Mouse (Mus musculus) kidney, postnatal 10 days (tissue): Measurements from ENCODE around the gene Dnah14.

Experiments
- DNase-seq: peaks from one replicate; pipeline ENCODE4 v3.0.0; 2021; ENCODE audit warnings: mixed read lengths

The Dnah14 gene

GRCm38 (mm10) chr1:181793541-181793940 lies 217.2 kb downstream of the Dnah14 start:
- DNase-seq = peak; percentile 73

DNA sequence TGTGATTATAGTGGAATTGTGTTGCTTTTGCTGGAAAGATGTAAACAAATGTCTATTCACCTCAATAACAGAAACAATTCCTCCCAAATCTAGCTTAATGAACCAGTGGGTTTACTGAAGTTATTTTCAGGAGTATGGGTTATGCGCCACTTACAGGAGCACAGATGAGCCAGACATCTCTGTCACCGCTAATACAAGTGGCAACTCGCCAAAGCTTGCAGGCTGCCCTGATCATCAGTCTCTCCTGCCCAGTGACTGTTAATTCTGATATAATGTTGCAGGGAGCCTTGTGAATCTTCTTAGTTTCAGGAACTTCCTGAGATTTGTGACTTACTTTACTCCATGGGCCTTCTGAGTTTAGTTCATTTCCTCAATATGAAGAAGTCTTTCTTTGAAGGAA lies 223.6 kb downstream of the Dnah14 start:
- no peak for DNase-seq

- DNase-seq = no peak
Observed at GRCm38 (mm10) chr1:181800667-181801066, 224.3 kb downstream of the Dnah14 start.

DNA sequence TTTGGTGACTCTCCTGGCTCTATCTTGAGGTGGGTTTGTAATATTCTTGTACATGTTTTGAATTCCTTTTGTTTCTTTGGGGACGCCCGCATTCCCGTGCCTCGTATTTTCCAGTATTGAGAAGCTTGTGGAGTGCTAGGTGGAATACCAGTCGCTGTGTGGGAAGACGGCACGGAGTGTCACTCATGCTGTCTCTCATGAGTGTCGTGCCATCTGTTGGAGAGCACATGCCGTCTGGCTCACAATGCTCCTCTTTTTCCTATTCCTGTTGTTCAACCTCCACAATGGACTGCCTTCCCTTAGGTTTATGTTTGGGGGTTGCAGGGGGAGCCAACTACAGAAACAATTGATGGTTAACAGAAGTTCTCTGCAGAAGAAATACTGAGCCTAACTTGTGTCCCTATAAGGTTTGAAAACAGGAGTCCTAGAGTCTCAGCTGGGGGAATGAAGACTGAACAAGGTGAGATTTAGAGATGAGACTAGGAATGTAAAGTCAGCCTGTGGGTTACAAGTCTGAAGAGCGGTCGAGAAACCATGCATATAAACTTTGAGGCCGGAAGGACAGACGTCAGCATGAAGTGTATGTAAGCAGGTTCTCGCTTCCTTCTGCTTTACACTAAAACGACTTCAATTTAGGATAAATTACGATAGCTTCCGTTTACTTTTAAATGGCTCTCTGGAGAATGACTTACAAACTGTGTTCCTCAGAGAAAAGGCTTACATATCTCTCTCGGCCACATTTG lies 235.3 kb downstream of the Dnah14 start:
- no peak for DNase-seq

DNA sequence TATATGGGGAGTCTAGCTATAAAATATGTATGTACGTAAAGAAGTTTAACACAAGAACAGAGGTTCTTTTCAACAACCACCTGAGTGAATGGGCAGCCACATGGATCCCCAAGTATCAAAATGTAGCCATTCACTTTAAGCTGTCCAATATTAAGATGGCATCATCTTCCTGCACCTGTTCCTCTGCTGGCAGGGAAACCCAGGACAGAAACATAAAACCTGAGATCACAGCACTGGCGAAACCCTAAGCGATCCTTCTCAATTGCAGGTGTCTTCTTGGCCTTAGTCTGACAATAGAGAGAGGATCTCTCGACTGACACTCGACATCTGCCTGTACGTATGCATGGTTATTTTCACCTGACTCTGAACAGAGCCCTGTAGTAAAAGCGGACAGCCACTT lies 250.4 kb downstream of the Dnah14 start:
- no peak for DNase-seq

DNA sequence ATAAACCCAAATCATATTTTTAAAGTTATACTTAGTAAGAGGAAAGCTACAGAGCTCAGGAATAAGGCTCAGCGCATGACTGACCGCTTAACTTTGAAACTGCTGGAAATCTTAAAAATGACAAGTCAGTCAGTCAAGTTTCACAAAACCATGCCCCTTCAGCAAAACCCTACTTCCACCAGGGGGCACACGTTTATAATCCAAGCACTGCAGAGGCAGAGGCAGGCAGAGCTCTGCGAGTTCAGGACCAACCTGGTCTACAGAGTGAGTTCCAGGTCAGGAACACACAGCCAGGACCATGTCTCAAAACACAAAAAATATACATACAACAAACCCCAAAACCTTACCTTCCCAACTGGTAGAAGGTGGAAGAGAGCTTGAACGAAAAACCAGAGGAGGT lies 252.0 kb downstream of the Dnah14 start:
- peak; percentile 46 for DNase-seq

GRCm38 (mm10) chr1:181832720-181833119 lies 256.4 kb downstream of the Dnah14 start:
- no peak for DNase-seq

GRCm38 (mm10) chr1:181833143-181833542 lies 256.8 kb downstream of the Dnah14 start:
- DNase-seq = no peak

GRCm38 (mm10) chr1:181838111-181838510 lies 261.8 kb downstream of the Dnah14 start:
- DNase-seq = no peak

- DNase-seq = no peak
Observed at GRCm38 (mm10) chr1:181839746-181840366, 263.5 kb downstream of the Dnah14 start.

DNA sequence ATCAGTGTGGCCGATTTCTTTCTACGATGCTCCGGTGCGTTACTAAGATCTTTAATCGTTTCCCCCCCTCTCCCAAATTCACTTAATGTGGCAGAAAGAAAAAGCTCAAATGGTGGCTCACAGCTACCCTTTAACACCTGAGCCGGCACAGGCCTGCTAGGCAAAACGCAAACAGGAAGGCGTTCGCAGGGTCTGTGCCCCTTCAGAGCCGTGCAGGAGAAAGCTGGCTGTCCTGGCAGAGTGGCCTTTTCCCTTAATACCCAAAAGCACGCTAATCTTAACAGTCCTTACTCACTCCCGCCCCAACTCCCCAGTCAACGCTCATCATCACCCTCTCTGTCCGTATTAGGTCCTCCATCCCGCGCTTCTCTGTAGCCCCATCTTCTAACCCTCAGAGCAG lies 265.0 kb downstream of the Dnah14 start:
- DNase-seq = no peak

DNA sequence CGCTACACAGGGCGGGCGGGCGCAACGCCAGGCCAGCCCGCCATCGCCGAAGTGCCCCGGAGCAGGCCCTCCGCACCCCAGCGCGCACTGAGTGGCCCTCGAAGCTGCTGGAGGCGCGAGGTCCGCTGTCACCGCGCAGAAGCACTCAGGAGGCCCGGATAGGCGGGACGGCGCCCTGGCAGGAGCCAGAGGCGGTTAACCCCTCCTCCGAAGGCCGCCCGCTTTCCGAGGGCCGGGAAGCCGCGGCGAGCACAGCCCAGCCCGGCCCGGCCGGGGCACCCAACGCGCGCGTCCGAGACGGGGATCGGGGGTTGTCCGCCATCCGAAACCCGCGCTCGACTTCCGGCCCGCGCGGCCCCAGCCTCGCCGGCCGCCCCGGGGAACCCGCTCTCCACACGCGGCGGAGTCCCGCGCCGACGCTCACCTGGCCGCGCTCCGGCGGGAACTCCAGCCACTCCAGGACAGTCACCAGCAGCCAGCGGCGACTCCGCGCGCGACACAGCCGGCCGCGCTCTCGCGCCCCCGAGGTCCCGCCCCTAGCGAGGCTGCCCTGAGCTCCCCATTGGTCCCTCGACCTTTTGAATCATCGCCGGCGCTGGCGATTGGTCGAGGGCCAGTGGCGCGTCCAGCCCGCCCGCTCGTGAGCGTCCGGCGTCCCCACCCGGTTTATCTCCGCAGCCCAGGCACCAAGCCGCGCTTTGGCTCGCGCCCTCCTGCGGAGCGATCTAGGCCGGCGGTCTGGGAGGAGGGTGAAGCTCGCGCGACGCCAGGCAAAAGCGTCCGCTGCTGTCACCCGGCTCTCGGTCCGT lies 265.7 kb downstream of the Dnah14 start:
- DNase-seq = peak; percentile 97

DNA sequence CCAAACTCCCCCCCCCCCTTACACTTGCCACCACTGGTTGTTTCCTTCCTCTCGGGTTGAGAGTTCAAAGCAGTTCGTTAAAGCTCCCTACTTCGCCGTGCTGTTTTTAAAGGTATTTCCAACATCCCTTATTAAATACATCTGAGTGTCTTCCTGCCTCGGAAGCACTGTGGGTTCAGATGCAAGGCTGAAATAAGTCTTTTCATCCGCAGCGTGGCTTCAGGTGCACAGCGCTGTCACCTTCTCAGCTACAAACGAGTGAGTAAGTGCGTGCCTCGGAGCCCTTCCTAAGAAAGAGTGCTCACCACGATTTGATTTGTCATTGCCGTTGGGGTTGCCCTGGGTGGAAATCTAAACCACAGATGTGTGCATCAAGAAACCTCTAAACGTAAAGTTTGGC lies 266.4 kb downstream of the Dnah14 start, which contains the start of gene Lbr:
Gene Lbr, minus strand, starts transcription at position 266 of the 400 bp plus-strand sequence.
- no peak for DNase-seq

- DNase-seq = no peak
Observed at GRCm38 (mm10) chr1:181844874-181845547, 268.7 kb downstream of the Dnah14 start.

GRCm38 (mm10) chr1:181845767-181846166 lies 269.4 kb downstream of the Dnah14 start:
- no peak for DNase-seq

DNA sequence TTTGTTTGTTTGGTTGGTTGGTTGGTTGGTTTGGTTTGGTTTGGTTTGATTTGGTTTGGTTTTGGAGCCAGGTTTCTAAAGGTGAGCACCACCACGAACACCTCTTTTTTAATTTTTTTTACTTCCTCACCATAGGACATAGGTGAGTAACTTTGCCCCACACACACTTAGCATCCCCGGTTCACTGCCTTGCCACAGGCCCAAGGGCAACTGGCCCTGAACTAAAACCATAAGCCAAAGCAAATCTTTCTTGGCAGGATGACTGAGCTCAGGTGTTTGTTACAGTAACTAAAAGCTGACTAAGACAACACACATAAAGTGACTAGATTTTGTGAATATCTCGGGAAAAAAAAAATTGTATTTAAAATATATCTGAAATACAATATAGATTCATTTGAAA lies 271.0 kb downstream of the Dnah14 start:
- DNase-seq = no peak

- no peak for DNase-seq
Observed at GRCm38 (mm10) chr1:181848210-181848609, 271.9 kb downstream of the Dnah14 start.

DNA sequence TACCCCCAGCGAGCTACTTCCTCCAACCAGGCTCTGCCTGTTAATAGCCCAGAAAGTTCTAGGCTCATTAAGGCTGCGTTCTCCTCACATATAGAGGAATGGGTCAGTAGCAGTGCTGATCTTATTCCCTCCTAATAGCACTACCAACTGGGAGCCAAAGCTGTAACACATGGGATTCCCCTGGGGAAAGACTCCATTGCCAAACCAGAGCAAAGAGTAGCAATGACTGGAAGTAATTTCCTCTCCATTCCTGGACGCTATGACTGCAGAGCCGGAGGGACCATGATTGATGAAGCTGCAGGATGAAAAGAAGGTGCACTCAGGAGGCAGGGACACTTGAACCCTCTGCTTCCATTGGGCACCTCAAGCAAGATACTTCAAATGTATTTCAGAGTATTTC lies 274.1 kb downstream of the Dnah14 start:
- no peak for DNase-seq

- no peak for DNase-seq
Observed at GRCm38 (mm10) chr1:181851521-181852310, 275.4 kb downstream of the Dnah14 start.

DNA sequence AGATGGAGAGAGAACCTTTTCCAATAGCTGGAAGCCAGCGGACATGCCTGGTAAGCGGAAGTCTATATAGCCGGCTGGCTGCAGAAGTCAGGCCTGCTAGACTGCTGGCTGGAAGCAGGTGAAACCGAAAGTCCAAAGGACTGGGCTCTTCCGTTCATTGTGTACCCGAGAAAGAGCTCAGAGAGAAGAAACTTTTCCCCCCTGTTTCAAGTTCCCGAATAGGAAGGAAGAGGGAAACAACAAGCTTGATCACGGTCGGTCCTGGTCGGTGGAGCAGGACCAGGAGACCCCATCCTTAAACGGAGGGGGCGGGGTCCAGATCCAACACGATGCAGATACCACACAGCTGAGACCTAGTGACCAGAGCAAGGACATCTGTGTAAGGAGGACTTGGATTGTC lies 276.1 kb downstream of the Dnah14 start:
- DNase-seq = peak; percentile 43

DNA sequence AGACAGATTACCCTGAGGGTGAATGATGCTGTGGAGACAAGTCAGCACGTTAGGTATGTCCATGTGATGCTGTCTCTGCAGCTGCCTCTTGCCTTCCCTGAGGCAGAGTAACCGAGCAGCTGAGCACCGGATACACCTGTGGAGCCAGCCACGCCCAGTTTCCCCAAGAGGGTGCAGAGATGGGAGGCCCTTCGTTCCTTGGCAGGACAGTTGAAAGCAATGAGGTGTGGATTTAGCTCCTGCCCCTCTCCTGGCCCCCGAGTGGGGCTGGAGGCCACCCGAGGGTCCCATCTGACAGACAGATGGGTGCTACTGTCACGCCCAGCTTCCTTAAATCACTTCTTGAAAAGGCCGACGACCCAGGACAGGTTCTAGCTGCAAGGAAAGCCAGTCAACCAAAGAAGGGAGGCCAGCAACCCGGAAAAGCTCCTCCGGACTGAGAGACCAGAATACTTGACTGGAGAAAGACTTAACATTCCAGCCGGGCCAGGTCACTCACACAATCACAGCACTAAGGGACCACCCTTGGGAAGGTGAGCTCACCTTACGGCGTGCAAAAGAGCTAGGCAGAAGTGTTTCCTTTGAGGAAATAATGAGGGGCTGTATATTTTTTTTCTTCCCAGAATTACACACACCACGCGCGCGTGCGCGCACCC lies 276.9 kb downstream of the Dnah14 start:
- peak; percentile 58 for DNase-seq

- DNase-seq = no peak
Observed at GRCm38 (mm10) chr1:181854829-181855228, 278.5 kb downstream of the Dnah14 start.
